Mouse (Mus musculus): ENCODE data around the gene Arhgef12.

DNA sequence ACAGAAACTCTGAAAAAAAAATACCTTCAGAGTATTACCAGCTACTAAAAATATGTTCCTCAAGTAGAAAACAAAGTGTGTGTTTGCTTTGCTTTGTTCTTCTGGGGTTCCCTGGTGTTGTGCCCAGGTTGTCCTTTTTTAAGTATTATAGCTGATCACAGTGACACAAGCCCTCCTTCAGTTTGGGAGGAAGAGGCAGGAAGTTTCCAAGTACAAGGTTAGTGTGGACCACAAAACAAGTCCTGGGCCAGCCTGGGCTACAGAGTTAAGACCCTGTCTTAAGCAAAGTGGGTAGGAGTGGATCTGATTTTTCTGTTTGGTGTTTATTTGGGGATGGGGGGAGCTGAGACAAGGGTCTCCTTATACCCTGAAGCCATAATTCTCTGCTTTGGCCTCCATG, 62.6 kb downstream of the Arhgef12 start:
- TF ChIP-seq POLR2A (IDR thresholded peaks at IDR 0.05; ENCODE audit: low read depth, low read length) (no peak), CTCF (IDR thresholded peaks at IDR 0.05; ENCODE audit: borderline replicate concordance, insufficient read depth, low read length) (no peak)
